Mouse (Mus musculus) forebrain, embryonic 13.5 days (tissue): ENCODE measurements at regions not wholly inside any gene's neighbourhood (a gene's known extent, or its start where the extent isn't known, plus 50 kb on each side); places are given as distances from the start of the nearest gene placed in this dataset.

ENCODE experiments used
- ATAC-seq: fragments of 200-750 bp; cut with Nextera tagmentation; 2 replicates; pipeline ENCODE4 v1.8.0; 2017
- H3K27ac ChIP-seq: fragments of 300-500 bp; sonication (generic); 2 replicates; pipeline ENCODE4 v1.5.1; 2015; ENCODE audit warnings: inconsistent platforms, mild to moderate bottlenecking, moderate library complexity
- H3K27me3 ChIP-seq: fragments of 300-500 bp; sonication (generic); 2 replicates; pipeline ENCODE4 v1.6.1; 2015; ENCODE audit warnings: mild to moderate bottlenecking, inconsistent platforms
- H3K36me3 ChIP-seq: fragments of 300-500 bp; sonication (generic); 2 replicates; pipeline ENCODE4 v1.6.1; 2015; ENCODE audit warnings: mild to moderate bottlenecking, inconsistent platforms; ENCODE audit not compliant: poor library complexity, severe bottlenecking
- H3K4me1 ChIP-seq: fragments of 300-500 bp; sonication (generic); 2 replicates; pipeline ENCODE4 v1.6.1; 2015; ENCODE audit warnings: inconsistent platforms
- H3K4me2 ChIP-seq: fragments of 300-500 bp; sonication (generic); 2 replicates; pipeline ENCODE4 v1.6.1; 2015; ENCODE audit warnings: inconsistent platforms, mild to moderate bottlenecking, moderate library complexity
- H3K4me3 ChIP-seq: fragments of 300-500 bp; sonication (generic); 2 replicates; pipeline ENCODE4 v1.5.1; 2015; ENCODE audit warnings: mild to moderate bottlenecking, inconsistent platforms
- H3K9ac ChIP-seq: fragments of 300-500 bp; sonication (generic); 2 replicates; pipeline ENCODE4 v1.6.1; 2015; ENCODE audit warnings: mild to moderate bottlenecking, inconsistent platforms
- H3K9me3 ChIP-seq: fragments of 300-500 bp; sonication (generic); replicated peaks from 2 replicates; pipeline ENCODE4 v1.6.1; 2016; ENCODE audit warnings: inconsistent platforms
- WGBS: fragments of 180-500 bp; shearing (Covaris S2); methylation state at CpG from one replicate; pipeline ENCODE4 v1.1.7; 2015; 5-methylcytosine and 5-hydroxymethylcytosine counted together

DNA sequence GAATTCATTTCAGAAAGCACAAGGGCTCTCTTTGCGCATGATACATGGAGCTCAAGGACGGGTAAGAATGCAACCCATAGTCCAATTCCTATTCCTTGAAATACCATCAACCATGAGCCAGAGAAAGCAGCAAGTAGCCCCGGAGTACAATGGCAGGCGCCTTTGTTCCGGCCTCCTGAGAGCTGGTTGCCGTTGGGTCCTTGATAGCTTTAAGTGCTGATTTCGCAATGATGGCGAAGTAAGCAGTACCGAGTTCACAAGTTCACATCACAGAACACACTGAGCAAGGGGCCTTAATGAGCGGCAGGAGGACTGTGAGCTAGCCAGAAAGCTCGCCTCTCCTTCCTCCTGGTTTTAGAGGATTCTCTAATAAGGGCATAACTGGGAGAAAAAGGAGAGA is 227.3 kb downstream of the Cdca7 start:
- Histone ChIP-seq H3K4me3 (no peak overlapping the region), H3K27ac (no peak overlapping the region), H3K4me2 (no peak overlapping the region), H3K4me1 (peaks cover 6% of the 10 kb centered on the region), H3K9me3 (no peaks in the 10 kb centered on the region), H3K9ac (no peak overlapping the region), H3K27me3 (no peaks in the 10 kb centered on the region), H3K36me3 (no peaks in the 10 kb centered on the region)
- WGBS: 75% methylated on average over 11 of the region's 11 CpGs
- ATAC-seq: no peak

DNA sequence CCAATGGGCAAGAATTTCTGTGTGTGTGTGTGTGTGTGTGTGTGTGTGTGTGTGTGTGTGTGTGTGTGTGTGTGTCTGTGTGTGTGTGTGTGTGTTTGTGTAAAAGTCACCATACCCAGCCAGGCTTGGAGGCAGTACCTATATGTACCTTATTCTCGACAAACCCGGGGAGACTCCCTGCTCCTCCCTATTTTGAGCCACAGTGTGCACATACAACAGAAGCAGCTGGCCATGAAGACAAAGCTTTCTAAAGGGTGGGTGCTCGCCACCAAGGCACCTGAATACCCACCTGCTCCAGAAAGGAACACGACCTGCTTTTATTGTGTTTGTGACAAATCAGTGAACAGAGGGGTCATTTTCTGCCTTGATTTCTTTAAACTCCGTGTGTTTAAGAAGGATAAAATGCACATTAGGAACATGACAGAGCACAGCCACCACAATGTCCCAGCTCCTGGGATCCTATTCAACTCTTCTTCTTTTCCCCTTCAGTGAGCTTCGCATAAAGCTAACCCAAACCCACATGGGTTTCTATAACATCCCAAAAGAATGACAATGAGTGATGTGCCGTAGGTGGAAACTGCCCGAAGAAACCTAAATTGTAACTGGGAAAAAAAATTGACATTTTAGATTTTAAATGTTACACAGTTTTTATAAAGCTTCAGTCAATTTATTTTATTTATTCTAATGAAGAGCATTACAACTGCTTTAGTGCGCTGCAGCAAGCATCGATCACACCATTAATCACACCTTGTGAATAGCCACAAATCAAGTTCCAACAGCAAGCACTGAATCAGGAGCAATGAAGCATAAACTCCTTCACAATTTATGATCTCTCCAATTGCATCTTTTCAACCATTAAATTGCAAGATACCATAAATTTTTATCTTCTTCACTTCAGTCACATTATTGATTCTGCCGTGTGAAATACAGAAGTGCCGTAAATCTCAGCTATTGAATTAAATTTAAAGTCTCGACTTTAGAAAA is 232.0 kb downstream of the Cdca7 start:
- peaks cover 18% of the 10 kb centered on the region; the same call in 1 of the 2 replicates for H3K27me3 ChIP-seq
- WGBS: 70% methylated on average over 13 of the region's 13 CpGs

DNA sequence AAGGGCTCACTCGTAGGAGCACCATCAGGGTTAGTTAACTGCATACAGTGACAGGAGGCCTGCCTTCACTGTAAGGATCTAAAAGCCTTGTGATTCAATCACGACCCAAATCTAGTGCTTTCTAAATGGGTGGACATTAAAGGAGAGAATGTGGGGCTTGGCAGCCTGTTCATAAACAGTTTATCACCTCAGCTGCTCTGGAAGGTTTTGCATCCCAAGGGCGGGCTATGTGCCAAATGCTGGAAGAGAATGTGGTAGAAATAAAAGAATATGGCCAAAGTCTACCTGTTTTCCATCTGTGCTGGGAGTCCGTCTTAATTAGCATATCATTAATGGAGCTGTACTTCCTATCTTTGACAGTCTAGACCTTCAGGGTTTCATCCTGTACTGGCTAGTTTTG is 241.0 kb downstream of the Cdca7 start:
- H3K4me1 ChIP-seq: peaks cover 17% of the 10 kb centered on the region
- no peak overlapping the region for H3K4me3 ChIP-seq
- no peak overlapping the region for H3K4me2 ChIP-seq
- no peak overlapping the region for H3K9ac ChIP-seq
- H3K27ac ChIP-seq: no peak overlapping the region
- H3K9me3 ChIP-seq: no peaks in the 10 kb centered on the region; the same call in 1 of the 2 replicates
- ATAC-seq: no peak
- no peaks in the 10 kb centered on the region for H3K36me3 ChIP-seq
- H3K27me3 ChIP-seq: peaks cover 12% of the 10 kb centered on the region
- WGBS: 74% methylated on average over 4 of the region's 4 CpGs

More for the DNA sequence above, 232.0 kb downstream of the Cdca7 start:
- Histone ChIP-seq H3K4me1 (no peaks in the 10 kb centered on the region), H3K9me3 (no peaks in the 10 kb centered on the region), H3K9ac (no peak overlapping the region), H3K27ac (no peak overlapping the region), H3K4me2 (no peak overlapping the region), H3K36me3 (no peaks in the 10 kb centered on the region), H3K4me3 (no peak overlapping the region)
- no peak for ATAC-seq

DNA sequence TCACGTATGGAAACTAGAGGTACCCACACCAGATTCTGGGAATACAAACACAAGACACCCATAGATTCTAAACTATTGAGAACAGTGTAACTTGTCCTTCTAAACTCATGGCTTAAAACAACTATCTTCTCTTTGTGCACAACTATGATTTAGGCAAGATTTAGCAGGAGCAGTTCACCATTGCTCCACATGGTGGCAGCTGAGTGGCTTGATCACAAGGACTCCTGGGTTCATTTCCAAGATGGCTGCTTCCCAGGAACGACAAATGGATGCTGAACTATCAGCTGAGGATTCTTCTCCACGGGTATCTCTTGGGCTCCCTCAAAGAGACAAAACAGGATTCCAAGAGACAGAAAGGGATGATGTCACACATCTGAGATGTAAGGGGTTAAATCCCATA is 251.5 kb downstream of the Sp3 start:
- ATAC-seq: no peak
- WGBS: 56% methylated on average over 3 of the region's 3 CpGs
- H3K4me2 ChIP-seq: no peak overlapping the region
- H3K9ac ChIP-seq: no peak overlapping the region
- no peak overlapping the region for H3K27ac ChIP-seq
- no peaks in the 10 kb centered on the region for H3K27me3 ChIP-seq
- no peaks in the 10 kb centered on the region for H3K9me3 ChIP-seq
- no peak overlapping the region for H3K4me3 ChIP-seq
- H3K36me3 ChIP-seq: no peaks in the 10 kb centered on the region
- no peaks in the 10 kb centered on the region for H3K4me1 ChIP-seq

DNA sequence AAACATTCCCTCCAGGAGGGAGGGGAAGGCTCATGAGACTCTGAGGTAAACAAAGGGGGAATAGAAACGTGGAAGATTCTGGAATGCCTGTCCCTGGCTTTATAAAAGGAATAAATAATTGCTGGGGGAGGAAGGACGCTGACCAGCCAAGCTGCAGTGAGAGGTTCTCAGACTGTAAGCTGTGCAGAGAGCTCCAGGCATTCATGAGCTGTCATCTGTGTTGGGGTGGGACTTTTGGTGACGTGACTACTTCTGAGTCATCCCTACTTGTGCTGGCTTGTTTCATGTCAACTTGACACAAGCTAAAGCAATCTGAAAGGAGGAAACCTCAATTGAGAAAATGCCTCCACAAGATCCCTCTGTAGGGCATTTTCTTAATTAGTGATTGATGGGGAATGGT is 246.9 kb downstream of the Sp3 start:
- no peaks in the 10 kb centered on the region for H3K36me3 ChIP-seq
- no peak for ATAC-seq
- H3K27me3 ChIP-seq: no peaks in the 10 kb centered on the region
- H3K9me3 ChIP-seq: no peaks in the 10 kb centered on the region
- H3K9ac ChIP-seq: no peak overlapping the region
- H3K4me3 ChIP-seq: no peak overlapping the region
- H3K4me2 ChIP-seq: no peak overlapping the region
- H3K27ac ChIP-seq: no peak overlapping the region
- WGBS: 48% methylated on average over 3 of the region's 3 CpGs
- H3K4me1 ChIP-seq: no peaks in the 10 kb centered on the region

DNA sequence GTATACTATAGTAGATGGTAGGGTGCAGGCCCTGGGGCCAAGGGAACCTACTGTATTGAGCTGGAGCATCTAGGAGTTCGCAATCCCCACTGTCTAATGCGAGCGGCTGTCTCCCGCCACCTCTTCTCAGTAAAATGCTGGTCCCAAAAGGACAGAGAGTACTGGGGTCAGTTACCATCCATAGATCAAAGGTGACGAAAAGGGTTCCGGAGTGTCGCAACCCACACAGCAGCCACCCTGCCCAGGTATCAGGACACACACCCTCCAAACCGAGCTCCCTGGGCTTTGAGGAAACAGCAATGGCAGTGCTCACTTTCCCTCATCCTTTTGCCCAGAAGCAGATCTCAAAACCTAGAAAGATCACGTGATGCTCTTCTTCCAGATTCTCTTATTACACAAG is 245.2 kb downstream of the Sp3 start:
- Histone ChIP-seq H3K4me3 (no peak overlapping the region), H3K9ac (no peak overlapping the region), H3K4me2 (no peak overlapping the region), H3K27me3 (no peaks in the 10 kb centered on the region), H3K27ac (no peak overlapping the region), H3K4me1 (no peaks in the 10 kb centered on the region), H3K9me3 (no peaks in the 10 kb centered on the region), H3K36me3 (no peaks in the 10 kb centered on the region)
- no peak for ATAC-seq
- 96% methylated on average over 9 of the region's 9 CpGs for WGBS

DNA sequence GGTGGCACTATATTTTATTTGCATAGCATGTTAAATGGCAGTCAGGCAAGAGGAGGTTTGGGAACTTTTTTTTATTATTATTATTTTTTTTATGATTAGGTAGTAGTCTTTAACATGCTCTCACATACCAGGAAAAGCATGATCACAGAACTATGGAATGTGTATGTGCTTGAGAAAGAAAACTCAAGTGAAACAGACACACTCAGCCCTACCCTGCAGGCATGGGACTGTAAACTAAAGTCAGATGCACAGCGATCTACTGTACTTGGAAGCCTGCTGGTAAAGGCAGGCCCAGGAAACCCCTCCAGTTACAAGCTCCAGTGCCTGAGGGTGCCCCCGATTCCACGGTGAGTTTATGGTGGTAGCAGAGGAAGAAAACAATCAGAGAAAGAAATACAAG is 243.6 kb downstream of the Sp3 start:
- Histone ChIP-seq H3K4me1 (peaks cover 4% of the 10 kb centered on the region; the same call in 1 of the 2 replicates), H3K27me3 (no peaks in the 10 kb centered on the region), H3K36me3 (no peaks in the 10 kb centered on the region), H3K4me2 (no peak overlapping the region), H3K9me3 (no peaks in the 10 kb centered on the region), H3K27ac (no peak overlapping the region), H3K4me3 (no peak overlapping the region), H3K9ac (no peak overlapping the region)
- 84% methylated on average over 3 of the region's 3 CpGs for WGBS
- no peak for ATAC-seq

DNA sequence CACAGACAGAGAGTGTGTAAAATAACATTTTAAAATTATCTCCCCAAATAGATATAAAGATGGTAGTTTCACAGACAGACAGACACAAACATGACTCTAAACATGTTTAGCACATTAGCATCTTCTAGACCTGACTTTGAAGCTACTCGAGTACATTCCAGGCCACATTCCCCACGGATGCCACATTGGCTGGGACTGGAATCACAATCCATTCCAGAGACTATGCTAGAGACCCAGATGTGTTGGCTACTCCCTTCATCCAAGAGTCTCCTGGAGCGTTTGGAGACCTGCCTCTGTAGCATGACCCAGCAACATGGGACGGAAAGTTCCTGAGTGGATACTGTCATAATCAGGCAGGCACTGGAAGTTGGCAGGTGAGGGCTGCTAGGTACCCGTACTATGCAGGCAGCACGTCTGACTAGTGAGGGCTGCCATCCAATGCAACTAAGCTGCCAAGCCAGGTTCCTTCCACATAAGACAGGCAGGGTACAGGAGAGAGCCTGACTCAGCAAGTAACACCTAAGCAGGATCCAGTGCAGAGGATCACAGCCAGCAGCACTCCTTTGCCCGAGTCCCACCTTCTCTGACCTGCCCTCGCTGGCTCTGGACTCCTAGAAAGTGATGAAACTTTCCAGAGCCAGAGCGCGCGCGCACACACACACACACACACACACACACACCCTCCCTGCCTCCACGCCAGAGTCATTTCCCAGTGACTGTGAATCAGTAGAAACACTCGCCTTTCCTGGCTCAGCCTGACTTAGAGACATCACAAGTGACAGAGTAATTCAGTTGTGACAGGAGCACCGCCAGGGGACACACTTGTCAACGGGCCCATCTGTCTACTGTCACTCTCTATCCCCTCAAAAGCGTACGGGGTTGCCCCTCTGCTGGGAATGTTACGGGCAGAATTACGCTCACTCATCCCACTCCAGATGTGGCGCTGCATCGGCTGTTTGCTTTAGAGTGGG is 239.6 kb downstream of the Sp3 start:
- Histone ChIP-seq H3K36me3 (no peaks in the 10 kb centered on the region), H3K9ac (no peak overlapping the region), H3K9me3 (no peaks in the 10 kb centered on the region), H3K4me3 (no peak overlapping the region), H3K4me2 (no peak overlapping the region; the same call in 1 of the 2 replicates), H3K27ac (no peak overlapping the region), H3K4me1 (peaks cover 4% of the 10 kb centered on the region; the same call in 1 of the 2 replicates), H3K27me3 (no peaks in the 10 kb centered on the region)
- peak; percentile 38; the same call in 1 of the 2 replicates for ATAC-seq
- 72% methylated on average over 22 of the region's 22 CpGs for WGBS

DNA sequence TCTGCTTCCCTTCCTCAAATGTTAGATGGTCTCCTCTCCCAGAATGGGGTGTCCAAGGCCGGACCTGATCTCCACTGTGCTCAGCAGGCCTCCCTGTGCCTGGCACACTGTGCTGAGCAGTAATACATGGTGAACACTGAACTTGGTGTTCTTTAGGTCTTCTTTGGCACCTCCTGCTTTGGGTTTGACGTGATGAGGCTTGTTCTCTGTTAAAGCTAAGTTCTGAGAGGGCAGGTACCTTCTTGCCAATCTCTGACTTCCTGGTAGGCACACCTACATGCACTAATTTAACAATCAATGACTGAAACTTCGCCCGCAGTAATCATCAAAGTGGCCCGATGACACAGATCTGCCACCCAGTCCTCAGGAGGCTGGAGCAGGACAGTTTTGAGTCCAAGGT is 238.5 kb downstream of the Sp3 start:
- Histone ChIP-seq H3K9me3 (no peaks in the 10 kb centered on the region), H3K9ac (no peak overlapping the region), H3K4me2 (no peak overlapping the region), H3K4me1 (peaks cover 4% of the 10 kb centered on the region; the same call in 1 of the 2 replicates), H3K27ac (no peak overlapping the region), H3K36me3 (no peaks in the 10 kb centered on the region), H3K4me3 (no peak overlapping the region), H3K27me3 (no peaks in the 10 kb centered on the region)
- 85% methylated on average over 5 of the region's 5 CpGs for WGBS
- ATAC-seq: no peak

DNA sequence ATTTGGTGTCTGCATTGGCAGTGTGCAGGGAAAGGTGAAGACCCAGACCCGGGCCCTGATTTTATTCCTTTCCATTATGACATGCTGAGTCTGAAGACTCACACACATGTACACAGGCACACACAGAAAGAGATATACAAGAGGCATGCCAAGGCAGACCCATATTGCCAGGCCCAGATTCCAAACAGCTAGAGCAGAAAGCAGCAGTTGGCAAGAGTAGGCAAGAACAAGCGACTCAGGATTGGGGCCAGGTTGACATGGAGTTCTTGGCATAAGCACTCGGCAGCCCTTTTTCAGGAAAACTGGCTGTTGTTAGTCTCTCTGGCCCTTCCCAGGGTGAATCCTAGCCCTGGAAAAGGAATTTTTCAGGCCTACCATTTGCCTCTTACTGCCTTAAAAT is 236.6 kb downstream of the Sp3 start:
- no peak overlapping the region for H3K4me3 ChIP-seq
- 78% methylated on average over 3 of the region's 3 CpGs for WGBS
- no peaks in the 10 kb centered on the region for H3K9me3 ChIP-seq
- H3K9ac ChIP-seq: no peak overlapping the region
- H3K27me3 ChIP-seq: no peaks in the 10 kb centered on the region
- H3K36me3 ChIP-seq: no peaks in the 10 kb centered on the region
- H3K27ac ChIP-seq: no peak overlapping the region
- H3K4me1 ChIP-seq: peaks cover 9% of the 10 kb centered on the region; the same call in 1 of the 2 replicates
- ATAC-seq: peak; percentile 51; the same call in 1 of the 2 replicates
- no peak overlapping the region for H3K4me2 ChIP-seq

DNA sequence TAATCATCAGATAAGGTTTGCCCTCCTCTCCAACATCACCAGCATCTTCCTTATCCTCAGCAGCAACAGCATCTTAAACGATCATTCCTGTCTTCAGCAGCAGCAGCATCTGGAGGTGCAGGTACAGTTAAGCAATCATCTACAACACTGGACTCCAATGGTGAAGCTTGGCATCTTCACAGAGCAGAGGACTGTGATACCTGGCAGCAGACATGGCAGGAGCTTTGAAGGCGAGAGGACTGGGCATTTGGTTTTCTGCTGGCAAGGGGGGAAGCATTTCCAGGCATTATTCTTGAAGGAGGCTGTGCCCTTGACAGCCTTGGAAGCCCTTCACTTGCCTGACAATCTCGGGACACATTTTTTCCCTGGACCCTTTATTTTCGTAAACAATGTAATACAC is 235.3 kb downstream of the Sp3 start:
- no peak overlapping the region for H3K4me2 ChIP-seq
- H3K27ac ChIP-seq: no peak overlapping the region
- no peak overlapping the region for H3K9ac ChIP-seq
- H3K4me3 ChIP-seq: no peak overlapping the region
- no peaks in the 10 kb centered on the region for H3K9me3 ChIP-seq
- no peaks in the 10 kb centered on the region for H3K27me3 ChIP-seq
- H3K4me1 ChIP-seq: peaks cover 9% of the 10 kb centered on the region; the same call in 1 of the 2 replicates
- no peaks in the 10 kb centered on the region for H3K36me3 ChIP-seq
- ATAC-seq: no peak
- WGBS: 71% methylated on average over 4 of the region's 4 CpGs
